Mouse (Mus musculus): ENCODE measurements around the gene Kcnma1. TPM values are rescaled to one million over a fixed set of nuclear protein-coding genes. Genes with fewer than 3 reads are reported as not detected.

Kcnma1 gene
- polyA plus RNA-seq, 1 experiment from 2014 or later = 7.8 TPM

DNA sequence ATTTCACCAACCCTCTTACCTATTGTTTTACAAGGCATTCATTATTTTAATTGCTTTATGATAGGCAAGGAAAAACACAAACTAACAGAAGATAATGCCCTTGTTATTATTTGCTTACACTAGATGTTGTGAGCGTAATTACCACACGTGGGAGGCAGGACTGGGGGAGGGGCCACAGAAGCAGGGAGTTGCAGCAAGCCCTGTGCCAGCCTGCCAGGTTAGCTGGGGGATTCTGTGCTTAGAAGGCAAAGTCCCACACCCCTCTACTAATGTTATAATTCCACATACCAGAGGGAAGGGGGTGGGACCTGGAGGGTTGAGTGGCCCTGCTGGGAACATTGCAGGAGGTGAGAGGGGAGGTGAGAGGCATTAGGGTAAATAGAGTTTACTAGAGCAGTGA lies 207.9 kb downstream of the Kcnma1 start:
- no peak overlapping the region for H3K9ac ChIP-seq
- H3K9me3 ChIP-seq = no peaks in the 10 kb centered on the region
- peaks cover 4% of the 10 kb centered on the region; the same call in 1 of the 2 replicates for H3K4me1 ChIP-seq
- H3K36me3 ChIP-seq = no peaks in the 10 kb centered on the region
- no peak overlapping the region for H3K4me3 ChIP-seq
- 21% methylated on average over 2 of the region's 2 CpGs for WGBS
- no peaks in the 10 kb centered on the region for H3K27me3 ChIP-seq
- no peak overlapping the region for H3K27ac ChIP-seq
- no peak for ATAC-seq (ENCODE audit: insufficient number of reproducible peaks, low FRiP score, low TSS enrichment, low read depth)
- H3K4me2 ChIP-seq = no peak overlapping the region

DNA sequence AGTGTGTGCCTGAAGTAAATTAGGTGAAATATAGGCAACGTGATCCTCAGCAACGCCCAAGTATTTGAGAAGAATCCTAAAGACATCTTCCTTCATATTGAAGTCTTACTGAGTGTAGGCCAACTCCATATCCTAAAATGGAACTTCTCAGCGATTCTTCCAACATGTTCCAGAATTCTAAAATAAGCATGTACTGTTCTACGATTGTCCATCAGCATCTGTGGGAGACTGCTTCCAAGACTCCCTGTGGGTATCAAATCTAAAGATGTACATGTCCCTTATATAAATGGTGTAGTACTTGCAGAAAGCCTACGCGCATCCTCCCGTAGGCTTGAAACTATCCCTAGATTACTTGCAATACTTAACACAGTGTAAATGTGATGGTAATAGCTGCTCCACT lies 217.4 kb downstream of the Kcnma1 start:
- H3K36me3 ChIP-seq = no peaks in the 10 kb centered on the region
- H3K4me1 ChIP-seq = peaks cover 11% of the 10 kb centered on the region
- H3K9me3 ChIP-seq = no peaks in the 10 kb centered on the region
- H3K27ac ChIP-seq = no peak overlapping the region
- WGBS = 93% methylated on average over 7 of the region's 7 CpGs
- 0 out of 2 replicates have a peak, but pooled peaks cover 3% of the 10 kb centered on the region for H3K27me3 ChIP-seq
- H3K4me2 ChIP-seq = no peak overlapping the region
- ATAC-seq (ENCODE audit: insufficient number of reproducible peaks, low FRiP score, low TSS enrichment, low read depth) = no peak
- H3K9ac ChIP-seq = no peak overlapping the region
- no peak overlapping the region for H3K4me3 ChIP-seq

DNA sequence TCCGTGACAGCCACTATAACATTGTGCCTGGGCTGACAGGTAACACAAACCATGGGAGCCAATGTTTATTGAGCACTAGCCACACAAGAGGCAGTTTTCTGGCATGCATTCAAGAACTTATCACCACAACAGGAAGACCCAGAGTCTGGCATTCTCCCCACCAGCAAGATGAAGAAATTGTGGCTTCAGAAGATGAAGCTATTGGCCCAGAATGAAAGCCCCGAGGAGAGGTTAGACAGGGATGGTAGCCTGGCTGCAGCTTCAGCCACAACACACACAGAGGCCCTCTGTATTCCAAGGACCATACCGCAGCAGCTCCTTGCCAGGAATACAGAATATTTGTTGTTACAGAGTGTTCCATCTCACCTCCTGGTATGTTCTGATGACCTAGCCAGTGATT lies 221.6 kb downstream of the Kcnma1 start:
- Histone ChIP-seq H3K27me3 (no peaks in the 10 kb centered on the region), H3K4me3 (no peak overlapping the region), H3K4me1 (peaks cover 18% of the 10 kb centered on the region), H3K9me3 (no peaks in the 10 kb centered on the region), H3K9ac (no peak overlapping the region), H3K36me3 (no peaks in the 10 kb centered on the region), H3K27ac (0 out of 2 replicates have a peak overlapping the region, but pooled peaks have one; percentile 47), H3K4me2 (no peak overlapping the region)
- no peak for ATAC-seq (ENCODE audit: insufficient number of reproducible peaks, low FRiP score, low TSS enrichment, low read depth)
- 58% methylated on average over 3 of the region's 3 CpGs for WGBS

DNA sequence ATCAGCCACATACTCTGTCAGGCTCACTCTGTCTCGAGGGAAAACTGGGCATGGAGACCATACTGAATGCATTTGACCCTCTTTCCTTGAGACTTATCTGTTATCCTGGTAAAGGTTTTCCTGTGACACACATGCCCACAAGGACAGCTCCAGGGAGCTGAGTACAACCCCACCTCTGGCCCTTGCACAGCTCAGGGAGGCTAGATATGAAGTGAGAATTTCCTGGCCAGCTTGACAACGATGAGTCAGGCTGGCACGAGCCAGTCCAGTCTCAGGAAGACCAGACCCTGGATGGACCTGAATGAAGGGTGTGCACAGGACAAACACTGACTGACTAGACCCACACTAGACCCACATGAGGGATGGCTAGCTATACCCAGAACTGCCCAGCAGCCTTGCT lies 222.2 kb downstream of the Kcnma1 start:
- Histone ChIP-seq H3K9me3 (no peaks in the 10 kb centered on the region), H3K27ac (no peak overlapping the region), H3K4me2 (no peak overlapping the region), H3K9ac (no peak overlapping the region), H3K27me3 (no peaks in the 10 kb centered on the region), H3K36me3 (no peaks in the 10 kb centered on the region), H3K4me3 (no peak overlapping the region), H3K4me1 (peaks cover 18% of the 10 kb centered on the region)
- WGBS = 65% methylated on average over 3 of the region's 3 CpGs
- no peak for ATAC-seq (ENCODE audit: insufficient number of reproducible peaks, low FRiP score, low TSS enrichment, low read depth)

DNA sequence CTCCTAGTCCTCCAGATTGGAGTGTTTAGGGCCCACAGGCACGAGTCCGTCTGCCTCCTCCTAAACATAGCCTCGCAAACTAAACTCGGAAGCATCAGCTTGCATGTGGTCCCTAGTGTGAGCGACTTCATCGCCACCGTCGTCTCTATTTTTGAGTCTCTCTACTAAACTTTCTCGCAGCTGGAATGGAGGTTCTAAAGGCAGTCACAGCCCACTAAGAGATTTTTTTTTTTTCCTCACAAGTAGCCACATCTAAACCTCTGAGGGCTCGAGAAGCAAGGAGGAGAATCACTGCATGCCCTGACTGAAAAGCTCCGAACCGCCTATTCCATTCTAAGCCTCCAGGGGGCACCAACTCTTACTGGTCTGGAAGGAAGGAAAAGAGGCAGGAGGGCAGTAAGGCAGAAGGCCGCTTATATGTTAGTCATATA lies 223.0 kb downstream of the Kcnma1 start:
- no peak for ATAC-seq (ENCODE audit: insufficient number of reproducible peaks, low FRiP score, low TSS enrichment, low read depth)

DNA sequence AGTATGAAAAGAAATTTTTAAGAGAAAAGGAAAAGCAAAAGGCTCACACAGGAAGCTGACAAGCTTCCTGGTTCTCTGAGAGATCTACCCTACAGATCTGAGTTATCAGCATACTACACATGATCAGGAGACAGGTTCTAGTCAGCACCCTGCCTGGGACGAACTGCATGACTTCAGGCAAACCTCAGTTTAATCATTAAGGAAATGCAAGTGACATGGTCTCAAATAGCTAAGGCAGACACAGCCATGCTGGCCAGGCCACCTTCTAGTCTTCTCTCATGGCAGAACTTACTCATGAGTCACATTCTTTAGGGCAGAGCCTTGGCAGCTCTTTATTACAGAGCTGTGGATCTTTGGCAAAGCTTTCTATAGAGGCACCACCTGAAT lies 227.6 kb downstream of the Kcnma1 start:
- no peak overlapping the region for H3K4me2 ChIP-seq
- no peak for ATAC-seq (ENCODE audit: insufficient number of reproducible peaks, low FRiP score, low TSS enrichment, low read depth)
- H3K4me3 ChIP-seq = no peak overlapping the region
- no peaks in the 10 kb centered on the region for H3K9me3 ChIP-seq
- peaks cover 20% of the 10 kb centered on the region for H3K4me1 ChIP-seq
- no peak overlapping the region for H3K9ac ChIP-seq
- H3K27ac ChIP-seq = peak overlapping the region; percentile 69
- H3K27me3 ChIP-seq = no peaks in the 10 kb centered on the region
- H3K36me3 ChIP-seq = no peaks in the 10 kb centered on the region
- 22% methylated on average over 1 of the region's 1 CpGs for WGBS

More for the DNA sequence above, 223.0 kb downstream of the Kcnma1 start:
- H3K9ac ChIP-seq = no peak overlapping the region
- H3K4me1 ChIP-seq = peaks cover 25% of the 10 kb centered on the region
- WGBS = 32% methylated on average over 13 of the region's 13 CpGs
- H3K36me3 ChIP-seq = no peaks in the 10 kb centered on the region
- no peak overlapping the region for H3K4me3 ChIP-seq
- no peaks in the 10 kb centered on the region for H3K27me3 ChIP-seq
- H3K27ac ChIP-seq = no peak overlapping the region
- H3K9me3 ChIP-seq = no peaks in the 10 kb centered on the region
- H3K4me2 ChIP-seq = no peak overlapping the region

DNA sequence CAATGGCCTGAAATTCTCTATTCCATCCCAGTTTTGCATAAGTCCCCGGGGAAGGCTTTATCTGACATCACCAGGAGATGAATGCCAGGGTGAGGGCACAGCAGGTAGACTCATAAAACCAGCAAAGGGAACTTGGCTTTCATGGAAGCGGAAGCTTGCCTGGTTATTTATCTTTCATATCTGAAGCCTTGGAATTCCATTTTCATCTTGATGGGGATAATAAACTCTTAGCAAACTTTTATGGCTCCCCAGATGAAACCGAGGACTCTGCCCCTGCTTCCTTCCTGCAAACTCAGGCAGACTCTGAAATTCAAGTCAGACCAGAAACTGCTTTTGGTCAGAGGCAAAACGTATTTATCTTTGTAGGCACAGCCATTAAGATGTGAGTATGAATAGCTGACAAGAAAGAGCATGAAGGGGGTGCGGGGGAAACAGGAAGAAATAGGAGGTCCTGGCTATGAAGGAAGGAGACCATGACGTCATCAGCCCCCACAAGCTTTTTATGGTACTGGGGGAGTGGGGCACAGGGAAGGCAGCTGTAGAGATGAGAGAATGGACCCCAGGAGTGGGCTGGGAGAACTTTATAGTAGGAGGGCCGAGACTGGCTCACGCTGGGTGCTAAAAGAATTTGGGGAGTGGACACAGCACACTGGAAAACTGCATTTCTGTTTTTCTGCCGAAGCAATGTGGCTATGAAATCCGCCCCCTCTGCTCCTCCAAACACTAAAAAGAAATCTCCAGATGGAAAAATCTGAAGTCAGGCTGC lies 228.2 kb downstream of the Kcnma1 start:
- no peaks in the 10 kb centered on the region for H3K27me3 ChIP-seq
- peaks cover 17% of the 10 kb centered on the region for H3K4me1 ChIP-seq
- H3K9ac ChIP-seq = no peak overlapping the region
- ATAC-seq (ENCODE audit: insufficient number of reproducible peaks, low FRiP score, low TSS enrichment, low read depth) = no peak
- H3K4me3 ChIP-seq = no peak overlapping the region
- H3K27ac ChIP-seq = peak overlapping the region; percentile 69
- H3K36me3 ChIP-seq = no peaks in the 10 kb centered on the region
- WGBS = 20% methylated on average over 10 of the region's 10 CpGs
- no peaks in the 10 kb centered on the region for H3K9me3 ChIP-seq
- peak overlapping the region; percentile 11; the same call in 1 of the 2 replicates for H3K4me2 ChIP-seq

DNA sequence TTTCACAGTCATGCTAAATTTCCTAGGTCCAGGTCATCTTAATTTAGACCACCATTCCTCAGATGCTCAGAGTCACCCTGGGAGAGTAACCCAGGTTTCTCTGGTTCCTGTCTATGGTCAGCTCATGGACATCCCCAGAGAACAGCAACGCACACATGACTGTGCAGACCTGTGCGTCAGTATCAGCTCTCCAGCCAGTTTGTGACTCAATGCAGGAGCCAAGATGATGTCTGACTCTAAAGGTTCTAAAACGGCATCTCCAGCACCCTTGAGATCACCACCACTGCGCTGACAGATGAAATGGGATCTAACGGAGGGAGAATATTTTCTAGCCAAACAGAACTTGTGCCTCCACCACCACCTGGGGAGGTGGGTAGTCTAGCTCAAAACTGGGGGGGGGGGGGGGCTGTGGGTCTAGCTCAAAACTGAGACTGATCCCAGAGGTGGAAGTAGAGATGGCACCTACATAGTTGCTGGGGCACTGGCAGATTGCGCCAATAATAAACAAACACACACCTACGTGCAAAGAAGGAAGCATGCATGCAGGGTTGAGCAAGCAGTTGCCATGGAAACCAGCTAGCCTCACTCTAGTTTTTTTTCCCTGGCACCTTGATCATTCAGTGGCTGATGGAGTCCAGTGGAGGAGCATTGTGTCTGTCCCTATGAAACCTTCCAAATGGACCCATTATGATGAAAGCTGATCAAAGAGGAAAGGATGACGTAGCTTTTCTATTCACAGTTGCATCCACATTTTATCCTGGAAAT lies 231.3 kb downstream of the Kcnma1 start:
- peaks cover 17% of the 10 kb centered on the region for H3K4me1 ChIP-seq
- H3K27me3 ChIP-seq = no peaks in the 10 kb centered on the region
- H3K4me3 ChIP-seq = no peak overlapping the region
- no peak overlapping the region for H3K9ac ChIP-seq
- H3K27ac ChIP-seq = no peak overlapping the region
- WGBS = 69% methylated on average over 8 of the region's 8 CpGs
- ATAC-seq (ENCODE audit: insufficient number of reproducible peaks, low FRiP score, low TSS enrichment, low read depth) = no peak
- no peaks in the 10 kb centered on the region for H3K36me3 ChIP-seq
- H3K4me2 ChIP-seq = no peak overlapping the region
- no peaks in the 10 kb centered on the region for H3K9me3 ChIP-seq

DNA sequence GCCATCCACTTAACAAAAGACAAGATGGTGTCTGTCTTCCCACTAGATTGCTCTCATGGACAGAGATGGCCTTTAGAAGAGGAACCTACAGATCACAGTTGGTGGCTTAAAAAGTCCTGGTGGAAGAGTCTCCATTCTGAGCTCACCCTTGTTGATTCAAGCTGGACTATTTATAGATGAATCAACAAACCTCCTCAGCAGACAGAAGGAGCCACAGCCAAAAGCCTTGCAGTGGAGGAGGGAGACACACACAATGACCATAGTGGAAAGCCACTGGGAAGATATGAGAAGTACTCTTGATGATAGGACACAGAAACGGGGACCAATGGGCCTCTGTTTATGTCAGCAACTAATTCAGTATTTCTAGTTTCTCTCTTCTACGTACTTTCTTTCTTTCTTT lies 239.7 kb downstream of the Kcnma1 start:
- no peak overlapping the region for H3K27ac ChIP-seq
- H3K4me1 ChIP-seq = no peaks in the 10 kb centered on the region
- H3K9me3 ChIP-seq = no peaks in the 10 kb centered on the region
- WGBS = 87% methylated on average over 2 of the region's 2 CpGs
- no peak for ATAC-seq (ENCODE audit: insufficient number of reproducible peaks, low FRiP score, low TSS enrichment, low read depth)
- H3K9ac ChIP-seq = no peak overlapping the region
- H3K27me3 ChIP-seq = no peaks in the 10 kb centered on the region
- no peak overlapping the region for H3K4me3 ChIP-seq
- no peaks in the 10 kb centered on the region for H3K36me3 ChIP-seq
- no peak overlapping the region for H3K4me2 ChIP-seq

DNA sequence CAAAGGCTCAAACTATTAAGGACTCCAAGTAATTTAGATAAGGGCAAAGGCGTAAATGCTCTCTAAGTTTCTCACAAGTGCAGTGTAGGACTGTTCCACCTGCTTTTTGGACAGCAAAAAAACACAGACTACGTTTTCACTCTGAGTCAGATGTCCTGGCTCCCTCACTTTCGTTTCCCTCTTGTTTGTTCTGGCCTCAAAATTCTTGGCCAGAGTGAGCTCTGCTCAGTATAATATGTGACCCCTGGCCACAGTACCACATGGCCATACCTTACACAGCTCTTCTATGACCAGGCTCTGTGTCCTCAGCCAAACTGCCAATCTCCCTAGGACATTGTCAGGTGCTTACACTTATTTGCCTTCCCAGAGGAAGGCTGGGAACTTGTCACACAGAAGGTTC lies 241.6 kb downstream of the Kcnma1 start:
- Histone ChIP-seq H3K36me3 (no peaks in the 10 kb centered on the region), H3K27me3 (no peaks in the 10 kb centered on the region), H3K4me3 (no peak overlapping the region), H3K9ac (no peak overlapping the region), H3K4me2 (no peak overlapping the region), H3K27ac (no peak overlapping the region), H3K4me1 (no peaks in the 10 kb centered on the region), H3K9me3 (no peaks in the 10 kb centered on the region)
- no peak for ATAC-seq (ENCODE audit: insufficient number of reproducible peaks, low FRiP score, low TSS enrichment, low read depth)
- WGBS = 66% methylated on average over 3 of the region's 3 CpGs

DNA sequence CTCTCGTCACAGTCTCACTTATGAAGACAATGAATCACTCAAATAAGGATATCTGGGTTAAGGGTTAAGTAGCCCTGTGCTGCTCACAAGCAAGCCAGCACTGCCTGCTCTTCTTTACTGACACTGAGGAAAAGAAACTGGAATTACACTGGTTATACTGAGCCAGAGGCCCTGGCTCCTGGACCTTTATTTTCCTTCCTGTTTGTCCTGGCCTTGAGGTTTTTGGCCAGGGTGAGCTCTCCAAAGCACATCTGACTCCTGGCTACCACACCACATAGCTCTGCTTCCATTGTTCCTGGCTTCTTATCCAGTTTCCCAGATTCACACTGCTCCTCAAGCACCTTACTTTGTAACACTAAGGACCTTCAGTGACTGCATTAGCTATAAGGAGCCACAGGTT lies 242.5 kb downstream of the Kcnma1 start:
- H3K4me3 ChIP-seq = no peak overlapping the region
- H3K36me3 ChIP-seq = no peaks in the 10 kb centered on the region
- no peak overlapping the region for H3K4me2 ChIP-seq
- no peak overlapping the region for H3K27ac ChIP-seq
- no peaks in the 10 kb centered on the region for H3K27me3 ChIP-seq
- H3K4me1 ChIP-seq = no peaks in the 10 kb centered on the region
- 76% methylated on average over 1 of the region's 1 CpGs for WGBS
- ATAC-seq (ENCODE audit: insufficient number of reproducible peaks, low FRiP score, low TSS enrichment, low read depth) = no peak
- no peaks in the 10 kb centered on the region for H3K9me3 ChIP-seq
- H3K9ac ChIP-seq = no peak overlapping the region

DNA sequence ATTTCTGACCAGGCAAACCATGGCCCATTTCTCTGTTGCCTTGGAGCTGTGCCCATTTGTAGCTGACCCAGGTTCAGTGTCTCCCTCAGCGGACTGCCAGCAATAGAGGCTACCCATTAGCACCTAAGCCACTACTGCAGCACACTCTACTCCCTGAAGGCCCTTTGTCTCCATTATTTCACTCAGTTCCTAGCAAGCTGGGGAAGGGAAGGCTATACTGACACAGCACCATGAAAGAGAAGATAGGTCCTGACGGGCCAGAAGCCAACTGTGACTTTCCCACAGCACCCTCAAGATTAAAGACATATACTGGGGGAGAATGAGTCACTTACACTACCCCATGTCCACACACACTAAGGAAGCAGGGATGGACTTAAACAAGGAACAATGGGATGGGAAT lies 251.8 kb downstream of the Kcnma1 start:
- Histone ChIP-seq H3K9ac (no peak overlapping the region), H3K36me3 (no peaks in the 10 kb centered on the region), H3K4me2 (no peak overlapping the region), H3K9me3 (no peaks in the 10 kb centered on the region), H3K27me3 (no peaks in the 10 kb centered on the region), H3K4me1 (no peaks in the 10 kb centered on the region), H3K27ac (no peak overlapping the region), H3K4me3 (no peak overlapping the region)
- 74% methylated on average over 2 of the region's 2 CpGs for WGBS
- no peak for ATAC-seq (ENCODE audit: insufficient number of reproducible peaks, low FRiP score, low TSS enrichment, low read depth)
